Mouse (Mus musculus): ENCODE data around the gene Bmper. TPM values are rescaled to one million over a fixed set of nuclear protein-coding genes. Genes with fewer than 3 reads are reported as not detected.

The Bmper gene
- polyA plus RNA-seq, 1 experiment from 2014 or later, result 0.67 TPM

- no peaks in the 10 kb centered on the region for H3K36me3 ChIP-seq
- no peak for ATAC-seq
- WGBS (ENCODE audit: insufficient replicate concordance), result 64% methylated on average over 7 of the region's 7 CpGs
Measured at GRCm38 (mm10) chr9:23262851-23263250, 40.0 kb downstream of the Bmper start.

GRCm38 (mm10) chr9:23264471-23264870 lies 41.6 kb downstream of the Bmper start:
- ATAC-seq, result no peak
- H3K4me1 ChIP-seq, result no peaks in the 10 kb centered on the region
- H3K27ac ChIP-seq, result no peak overlapping the region
- H3K9ac ChIP-seq, result no peak overlapping the region
- no peaks in the 10 kb centered on the region for H3K36me3 ChIP-seq
- H3K9me3 ChIP-seq (replicated peaks), result no peaks in the 10 kb centered on the region
- no peak overlapping the region for H3K4me2 ChIP-seq
- no peaks in the 10 kb centered on the region for H3K27me3 ChIP-seq (replicated peaks)
- no peak overlapping the region for H3K4me3 ChIP-seq
- 76% methylated on average over 4 of the region's 4 CpGs for WGBS (ENCODE audit: insufficient replicate concordance)

More at GRCm38 (mm10) chr9:23262851-23263250, 40.0 kb downstream of the Bmper start:
- no peak overlapping the region for H3K27ac ChIP-seq
- H3K9ac ChIP-seq, result no peak overlapping the region
- H3K4me3 ChIP-seq, result no peak overlapping the region
- no peaks in the 10 kb centered on the region for H3K9me3 ChIP-seq (replicated peaks)
- no peaks in the 10 kb centered on the region for H3K27me3 ChIP-seq (replicated peaks)
- H3K4me1 ChIP-seq, result no peaks in the 10 kb centered on the region
- H3K4me2 ChIP-seq, result no peak overlapping the region

GRCm38 (mm10) chr9:23268609-23269008 lies 45.7 kb downstream of the Bmper start:
- Histone ChIP-seq H3K9me3 (replicated peaks) (no peaks in the 10 kb centered on the region), H3K4me2 (no peak overlapping the region), H3K36me3 (no peaks in the 10 kb centered on the region), H3K4me1 (no peaks in the 10 kb centered on the region), H3K4me3 (no peak overlapping the region), H3K27me3 (replicated peaks) (no peaks in the 10 kb centered on the region), H3K9ac (no peak overlapping the region), H3K27ac (no peak overlapping the region)
- ATAC-seq, result no peak
- 44% methylated on average over 7 of the region's 7 CpGs for WGBS (ENCODE audit: insufficient replicate concordance)

GRCm38 (mm10) chr9:23269087-23269486 lies 46.2 kb downstream of the Bmper start:
- no peak overlapping the region for H3K4me3 ChIP-seq
- no peaks in the 10 kb centered on the region for H3K9me3 ChIP-seq (replicated peaks)
- no peak overlapping the region for H3K27ac ChIP-seq
- no peak overlapping the region for H3K4me2 ChIP-seq
- no peaks in the 10 kb centered on the region for H3K27me3 ChIP-seq (replicated peaks)
- H3K9ac ChIP-seq, result no peak overlapping the region
- whole genome bisulfite sequencing (ENCODE audit: insufficient replicate concordance), result 42% methylated on average over 2 of the region's 2 CpGs
- no peaks in the 10 kb centered on the region for H3K36me3 ChIP-seq
- H3K4me1 ChIP-seq, result no peaks in the 10 kb centered on the region
- ATAC-seq, result no peak

- WGBS (ENCODE audit: insufficient replicate concordance), result 66% methylated on average over 4 of the region's 4 CpGs
- H3K27me3 ChIP-seq (replicated peaks), result no peaks in the 10 kb centered on the region
- no peak for ATAC-seq
- no peaks in the 10 kb centered on the region for H3K9me3 ChIP-seq (replicated peaks)
- H3K4me1 ChIP-seq, result no peaks in the 10 kb centered on the region
- no peak overlapping the region for H3K4me3 ChIP-seq
- no peak overlapping the region for H3K4me2 ChIP-seq
- no peak overlapping the region for H3K9ac ChIP-seq
- H3K36me3 ChIP-seq, result no peaks in the 10 kb centered on the region
- H3K27ac ChIP-seq, result no peak overlapping the region
Measured at GRCm38 (mm10) chr9:23276244-23276643, 53.4 kb downstream of the Bmper start.

- H3K4me1 ChIP-seq, result no peaks in the 10 kb centered on the region
- H3K9me3 ChIP-seq (replicated peaks), result no peaks in the 10 kb centered on the region
- H3K9ac ChIP-seq, result no peak overlapping the region
- H3K27ac ChIP-seq, result no peak overlapping the region
- WGBS (ENCODE audit: insufficient replicate concordance), result 67% methylated on average over 4 of the region's 4 CpGs
- H3K36me3 ChIP-seq, result no peaks in the 10 kb centered on the region
- ATAC-seq, result no peak
- no peak overlapping the region for H3K4me3 ChIP-seq
- no peak overlapping the region for H3K4me2 ChIP-seq
- H3K27me3 ChIP-seq (replicated peaks), result no peaks in the 10 kb centered on the region
Measured at GRCm38 (mm10) chr9:23284940-23285460, 62.1 kb downstream of the Bmper start.

GRCm38 (mm10) chr9:23293574-23293973 lies 70.7 kb downstream of the Bmper start:
- H3K9ac ChIP-seq, result no peak overlapping the region
- H3K9me3 ChIP-seq (replicated peaks), result no peaks in the 10 kb centered on the region
- no peaks in the 10 kb centered on the region for H3K36me3 ChIP-seq
- no peak overlapping the region for H3K27ac ChIP-seq
- H3K4me2 ChIP-seq, result no peak overlapping the region
- no peak for ATAC-seq
- 55% methylated on average over 3 of the region's 3 CpGs for WGBS (ENCODE audit: insufficient replicate concordance)
- H3K27me3 ChIP-seq (replicated peaks), result no peaks in the 10 kb centered on the region
- no peaks in the 10 kb centered on the region for H3K4me1 ChIP-seq
- no peak overlapping the region for H3K4me3 ChIP-seq

- 68% methylated on average over 6 of the region's 6 CpGs for WGBS (ENCODE audit: insufficient replicate concordance)
Measured at GRCm38 (mm10) chr9:23295569-23295968, 72.7 kb downstream of the Bmper start.

GRCm38 (mm10) chr9:23297491-23298170 lies 74.8 kb downstream of the Bmper start:
- Histone ChIP-seq H3K4me2 (no peak overlapping the region), H3K9ac (no peak overlapping the region), H3K9me3 (replicated peaks) (no peaks in the 10 kb centered on the region), H3K27ac (no peak overlapping the region), H3K27me3 (replicated peaks) (no peaks in the 10 kb centered on the region), H3K4me3 (no peak overlapping the region), H3K36me3 (no peaks in the 10 kb centered on the region), H3K4me1 (no peaks in the 10 kb centered on the region)
- WGBS (ENCODE audit: insufficient replicate concordance), result 67% methylated on average over 8 of the region's 8 CpGs
- ATAC-seq, result no peak

More at GRCm38 (mm10) chr9:23295569-23295968, 72.7 kb downstream of the Bmper start:
- Histone ChIP-seq H3K27me3 (replicated peaks) (no peaks in the 10 kb centered on the region), H3K9me3 (replicated peaks) (no peaks in the 10 kb centered on the region), H3K27ac (no peak overlapping the region), H3K4me2 (no peak overlapping the region), H3K36me3 (no peaks in the 10 kb centered on the region), H3K4me3 (no peak overlapping the region), H3K9ac (no peak overlapping the region), H3K4me1 (no peaks in the 10 kb centered on the region)
- no peak for ATAC-seq

GRCm38 (mm10) chr9:23300376-23300775 lies 77.5 kb downstream of the Bmper start:
- no peak for ATAC-seq
- Histone ChIP-seq H3K36me3 (no peaks in the 10 kb centered on the region), H3K9ac (no peak overlapping the region), H3K4me2 (no peak overlapping the region), H3K27ac (no peak overlapping the region), H3K4me1 (no peaks in the 10 kb centered on the region), H3K4me3 (no peak overlapping the region), H3K27me3 (replicated peaks) (no peaks in the 10 kb centered on the region), H3K9me3 (replicated peaks) (no peaks in the 10 kb centered on the region)
- 75% methylated on average over 8 of the region's 8 CpGs for WGBS (ENCODE audit: insufficient replicate concordance)

- Histone ChIP-seq H3K9me3 (replicated peaks) (no peaks in the 10 kb centered on the region), H3K9ac (no peak overlapping the region), H3K27ac (no peak overlapping the region), H3K36me3 (no peaks in the 10 kb centered on the region), H3K4me2 (no peak overlapping the region), H3K27me3 (replicated peaks) (no peaks in the 10 kb centered on the region), H3K4me3 (no peak overlapping the region), H3K4me1 (no peaks in the 10 kb centered on the region)
- ATAC-seq, result no peak
- WGBS (ENCODE audit: insufficient replicate concordance), result 63% methylated on average over 4 of the region's 4 CpGs
Measured at GRCm38 (mm10) chr9:23305681-23306080, 82.8 kb downstream of the Bmper start.

GRCm38 (mm10) chr9:23306226-23306625 lies 83.3 kb downstream of the Bmper start:
- H3K9me3 ChIP-seq (replicated peaks), result no peaks in the 10 kb centered on the region
- no peak overlapping the region for H3K4me2 ChIP-seq
- H3K36me3 ChIP-seq, result no peaks in the 10 kb centered on the region
- 46% methylated on average over 4 of the region's 4 CpGs for WGBS (ENCODE audit: insufficient replicate concordance)
- no peak overlapping the region for H3K4me3 ChIP-seq
- no peak for ATAC-seq
- H3K9ac ChIP-seq, result no peak overlapping the region
- no peak overlapping the region for H3K27ac ChIP-seq
- H3K27me3 ChIP-seq (replicated peaks), result no peaks in the 10 kb centered on the region
- H3K4me1 ChIP-seq, result no peaks in the 10 kb centered on the region

GRCm38 (mm10) chr9:23307835-23308234 lies 85.0 kb downstream of the Bmper start:
- H3K4me2 ChIP-seq, result no peak overlapping the region
- H3K9ac ChIP-seq, result no peak overlapping the region
- H3K27me3 ChIP-seq (replicated peaks), result no peaks in the 10 kb centered on the region
- no peaks in the 10 kb centered on the region for H3K4me1 ChIP-seq
- 68% methylated on average over 2 of the region's 2 CpGs for WGBS (ENCODE audit: insufficient replicate concordance)
- no peaks in the 10 kb centered on the region for H3K9me3 ChIP-seq (replicated peaks)
- no peaks in the 10 kb centered on the region for H3K36me3 ChIP-seq
- no peak for ATAC-seq
- no peak overlapping the region for H3K4me3 ChIP-seq
- no peak overlapping the region for H3K27ac ChIP-seq
